Mouse (Mus musculus): ENCODE measurements around the gene Slamf6. TPM values are rescaled to one million over a fixed set of nuclear protein-coding genes. Genes with fewer than 3 reads are reported as not detected.
"Not testable (repeated sequence)": the region's sequence is repeated elsewhere in the genome, so short reads cannot be mapped to it uniquely, and the experiment has no call there.

Gene Slamf6
- total RNA-seq, 4 experiments from 2014 or later = 0.89 to 1.3 TPM; not detected in 2

GRCm38 (mm10) chr1:171955071-171955470 lies 37.8 kb downstream of the Slamf6 start:
- DNase-seq (ENCODE audit: low spot score in 2 of 2) = no peak

- DNase-seq (ENCODE audit: low spot score in 2 of 2) = no peak
These were observed 40.1 kb downstream of the Slamf6 start for GRCm38 (mm10) chr1:171957411-171957810.

GRCm38 (mm10) chr1:171960726-171961125 lies 43.4 kb downstream of the Slamf6 start:
- no peak for DNase-seq (ENCODE audit: low spot score in 2 of 2)

- DNase-seq (ENCODE audit: low spot score in 2 of 2) = no peak
These were observed 44.4 kb downstream of the Slamf6 start for GRCm38 (mm10) chr1:171961704-171962103.

- DNase-seq (ENCODE audit: low spot score in 2 of 2) = no peak
These were observed 46.3 kb downstream of the Slamf6 start for GRCm38 (mm10) chr1:171963613-171964012.

- DNase-seq (ENCODE audit: low spot score in 2 of 2) = no peak
These were observed 48.9 kb downstream of the Slamf6 start for GRCm38 (mm10) chr1:171966054-171966790.

GRCm38 (mm10) chr1:171969221-171969620 lies 51.9 kb downstream of the Slamf6 start:
- no peak for DNase-seq (ENCODE audit: low spot score in 2 of 2)

GRCm38 (mm10) chr1:171970854-171971586 lies 53.7 kb downstream of the Slamf6 start:
- DNase-seq (ENCODE audit: low spot score in 2 of 2) = no peak

- not testable (repeated sequence) for DNase-seq (ENCODE audit: low spot score in 2 of 2)
These were observed 57.0 kb downstream of the Slamf6 start for GRCm38 (mm10) chr1:171974361-171974760.

GRCm38 (mm10) chr1:171975377-171975776 lies 58.1 kb downstream of the Slamf6 start:
- DNase-seq (ENCODE audit: low spot score in 2 of 2) = no peak

- no peak for DNase-seq (ENCODE audit: low spot score in 2 of 2)
These were observed 58.5 kb downstream of the Slamf6 start for GRCm38 (mm10) chr1:171975831-171976230.

GRCm38 (mm10) chr1:171976826-171977539 lies 59.7 kb downstream of the Slamf6 start:
- DNase-seq (ENCODE audit: low spot score in 2 of 2) = no peak

- no peak for DNase-seq (ENCODE audit: low spot score in 2 of 2)
These were observed 60.6 kb downstream of the Slamf6 start for GRCm38 (mm10) chr1:171977891-171978290.

GRCm38 (mm10) chr1:171979969-171980730 lies 62.8 kb downstream of the Slamf6 start:
- DNase-seq (ENCODE audit: low spot score in 2 of 2) = no peak

GRCm38 (mm10) chr1:171982170-171982569 lies 64.9 kb downstream of the Slamf6 start:
- DNase-seq (ENCODE audit: low spot score in 2 of 2) = no peak

GRCm38 (mm10) chr1:171982740-171983139 lies 65.4 kb downstream of the Slamf6 start:
- DNase-seq (ENCODE audit: low spot score in 2 of 2) = no peak

- no peak for DNase-seq (ENCODE audit: low spot score in 2 of 2)
These were observed 66.2 kb downstream of the Slamf6 start for GRCm38 (mm10) chr1:171983372-171984001.

GRCm38 (mm10) chr1:171984121-171984520 lies 66.8 kb downstream of the Slamf6 start:
- no peak for DNase-seq (ENCODE audit: low spot score in 2 of 2)

GRCm38 (mm10) chr1:171991883-171992282 lies 74.6 kb downstream of the Slamf6 start:
- DNase-seq (ENCODE audit: low spot score in 2 of 2) = no peak

GRCm38 (mm10) chr1:171992901-171993530 lies 75.7 kb downstream of the Slamf6 start:
- no peak for DNase-seq (ENCODE audit: low spot score in 2 of 2)
